Mouse (Mus musculus): ENCODE measurements around the gene Retreg1.

The Retreg1 gene

DNA sequence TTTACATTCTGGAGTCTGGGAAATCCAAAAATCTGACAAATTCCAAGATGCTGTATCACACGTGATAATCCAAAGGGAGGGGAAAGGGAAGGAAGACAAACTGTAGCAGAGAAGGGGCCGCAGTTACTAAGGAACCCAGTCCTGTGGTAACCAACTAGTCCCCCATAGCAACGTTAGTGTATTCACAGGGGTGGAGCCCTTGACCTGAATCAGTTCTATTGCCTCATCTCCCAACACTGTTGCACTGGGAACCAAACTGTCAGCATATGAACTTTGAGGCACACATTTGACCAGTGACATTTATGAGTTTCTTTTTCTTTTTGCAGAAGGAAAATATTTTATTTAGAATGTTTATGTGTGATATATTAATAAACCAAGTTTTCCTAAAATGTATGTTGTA, 16.5 kb downstream of the Retreg1 start:
- Histone ChIP-seq H3K27me3 (ENCODE audit: insufficient read depth, low read length) (no peaks in the 10 kb centered on the region), H3K9me3 (ENCODE audit: low read length) (no peaks in the 10 kb centered on the region), H3K4me3 (replicated peaks; ENCODE audit: low read length) (no peak overlapping the region), H3K36me3 (ENCODE audit: insufficient read depth, low read length) (no peaks in the 10 kb centered on the region), H3K4me1 (replicated peaks; ENCODE audit: low read depth, low read length) (peaks cover 39% of the 10 kb centered on the region)
- TF ChIP-seq POU5F1 (IDR thresholded peaks at IDR 0.05; ENCODE audit: borderline replicate concordance, low read length): no peak
- TF ChIP-seq NANOG (IDR thresholded peaks at IDR 0.05; ENCODE audit: borderline replicate concordance, low read length): no peak
- TF ChIP-seq CTCF (conservative IDR thresholded peaks at IDR 0.05; ENCODE audit: low read length): no peak

DNA sequence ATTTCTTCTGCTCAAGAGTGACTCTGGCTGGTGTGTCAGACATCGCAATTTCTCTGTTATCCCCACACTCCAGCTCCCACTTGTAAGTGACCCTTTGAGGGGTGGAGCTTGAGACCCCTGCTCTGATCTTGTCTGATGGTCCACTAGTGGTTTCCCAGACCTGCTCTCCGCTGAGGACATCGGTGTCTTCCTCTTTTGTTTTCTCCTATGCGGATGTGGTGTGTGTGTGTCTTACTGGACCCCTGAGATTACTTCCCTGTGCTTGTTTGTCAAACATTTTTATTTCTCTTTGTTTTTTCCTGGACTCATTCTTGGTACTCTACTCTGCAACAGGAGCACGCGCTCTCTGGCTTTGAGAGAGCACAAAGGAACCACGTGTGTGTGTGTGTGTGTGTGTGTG, 18.9 kb downstream of the Retreg1 start:
- H3K36me3 ChIP-seq (ENCODE audit: insufficient read depth, low read length): no peaks in the 10 kb centered on the region
- TF ChIP-seq POU5F1 (IDR thresholded peaks at IDR 0.05; ENCODE audit: borderline replicate concordance, low read length) (no peak), NANOG (IDR thresholded peaks at IDR 0.05; ENCODE audit: borderline replicate concordance, low read length) (no peak), CTCF (conservative IDR thresholded peaks at IDR 0.05; ENCODE audit: low read length) (no peak)
- H3K4me1 ChIP-seq (replicated peaks; ENCODE audit: low read depth, low read length): peaks cover 24% of the 10 kb centered on the region
- no peaks in the 10 kb centered on the region for H3K27me3 ChIP-seq (ENCODE audit: insufficient read depth, low read length)
- no peak overlapping the region for H3K4me3 ChIP-seq (replicated peaks; ENCODE audit: low read length)
- H3K9me3 ChIP-seq (ENCODE audit: low read length): no peaks in the 10 kb centered on the region

DNA sequence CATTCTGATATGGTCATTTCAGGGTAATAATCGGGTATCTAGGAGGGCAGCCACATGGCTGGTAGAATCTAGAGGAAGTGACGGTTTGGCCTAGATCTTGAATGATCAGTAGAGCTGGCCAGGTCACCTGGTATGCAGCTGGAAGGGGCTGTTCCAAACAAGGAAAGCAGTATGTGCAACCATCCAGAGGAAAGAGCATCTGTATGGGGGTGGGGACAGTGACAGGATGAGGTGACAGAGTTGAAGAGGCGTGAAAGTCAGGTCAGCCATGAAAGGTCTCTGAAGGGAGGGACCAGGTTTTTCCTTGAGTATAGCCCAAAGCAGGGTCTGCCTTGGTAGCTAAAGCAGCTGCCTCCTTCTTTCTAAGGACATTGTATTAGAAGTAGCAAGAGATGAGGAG, 22.6 kb downstream of the Retreg1 start:
- H3K27me3 ChIP-seq (ENCODE audit: insufficient read depth, low read length): 0 out of 2 replicates have a peak, but pooled peaks cover under 1% of the 10 kb centered on the region
- no peak overlapping the region for H3K4me3 ChIP-seq (replicated peaks; ENCODE audit: low read length)
- H3K36me3 ChIP-seq (ENCODE audit: insufficient read depth, low read length): no peaks in the 10 kb centered on the region
- H3K9me3 ChIP-seq (ENCODE audit: low read length): no peaks in the 10 kb centered on the region
- TF ChIP-seq POU5F1 (IDR thresholded peaks at IDR 0.05; ENCODE audit: borderline replicate concordance, low read length): no peak
- no peak for TF ChIP-seq CTCF (conservative IDR thresholded peaks at IDR 0.05; ENCODE audit: low read length)
- TF ChIP-seq NANOG (IDR thresholded peaks at IDR 0.05; ENCODE audit: borderline replicate concordance, low read length): no peak
- peaks cover 13% of the 10 kb centered on the region for H3K4me1 ChIP-seq (replicated peaks; ENCODE audit: low read depth, low read length)

- H3K4me3 ChIP-seq (replicated peaks; ENCODE audit: low read length): no peak overlapping the region
- no peaks in the 10 kb centered on the region for H3K36me3 ChIP-seq (ENCODE audit: insufficient read depth, low read length)
- TF ChIP-seq NANOG (IDR thresholded peaks at IDR 0.05; ENCODE audit: borderline replicate concordance, low read length) (no peak), CTCF (conservative IDR thresholded peaks at IDR 0.05; ENCODE audit: low read length) (no peak), POU5F1 (IDR thresholded peaks at IDR 0.05; ENCODE audit: borderline replicate concordance, low read length) (no peak)
- H3K27me3 ChIP-seq (ENCODE audit: insufficient read depth, low read length): 0 out of 2 replicates have a peak, but pooled peaks cover 2% of the 10 kb centered on the region
- peaks cover 13% of the 10 kb centered on the region for H3K4me1 ChIP-seq (replicated peaks; ENCODE audit: low read depth, low read length)
- no peaks in the 10 kb centered on the region for H3K9me3 ChIP-seq (ENCODE audit: low read length)
These were observed 23.1 kb downstream of the Retreg1 start for GRCm38 (mm10) chr15:25866106-25866505.

GRCm38 (mm10) chr15:25869129-25869528, 26.1 kb downstream of the Retreg1 start:
- H3K27me3 ChIP-seq (ENCODE audit: insufficient read depth, low read length): 0 out of 2 replicates have a peak, but pooled peaks cover 2% of the 10 kb centered on the region
- no peak overlapping the region for H3K4me3 ChIP-seq (replicated peaks; ENCODE audit: low read length)
- no peaks in the 10 kb centered on the region for H3K36me3 ChIP-seq (ENCODE audit: insufficient read depth, low read length)
- H3K9me3 ChIP-seq (ENCODE audit: low read length): no peaks in the 10 kb centered on the region
- TF ChIP-seq NANOG (IDR thresholded peaks at IDR 0.05; ENCODE audit: borderline replicate concordance, low read length) (no peak), CTCF (conservative IDR thresholded peaks at IDR 0.05; ENCODE audit: low read length) (no peak), POU5F1 (IDR thresholded peaks at IDR 0.05; ENCODE audit: borderline replicate concordance, low read length) (no peak)
- no peaks in the 10 kb centered on the region; the same call in 1 of the 2 replicates for H3K4me1 ChIP-seq (replicated peaks; ENCODE audit: low read depth, low read length)

- TF ChIP-seq POU5F1 (IDR thresholded peaks at IDR 0.05; ENCODE audit: borderline replicate concordance, low read length) (no peak), CTCF (conservative IDR thresholded peaks at IDR 0.05; ENCODE audit: low read length) (no peak), NANOG (IDR thresholded peaks at IDR 0.05; ENCODE audit: borderline replicate concordance, low read length) (no peak)
- 0 out of 2 replicates have a peak, but pooled peaks cover 2% of the 10 kb centered on the region for H3K27me3 ChIP-seq (ENCODE audit: insufficient read depth, low read length)
- H3K4me3 ChIP-seq (replicated peaks; ENCODE audit: low read length): no peak overlapping the region
- H3K4me1 ChIP-seq (replicated peaks; ENCODE audit: low read depth, low read length): peaks cover 16% of the 10 kb centered on the region
- H3K9me3 ChIP-seq (ENCODE audit: low read length): no peaks in the 10 kb centered on the region
- no peaks in the 10 kb centered on the region for H3K36me3 ChIP-seq (ENCODE audit: insufficient read depth, low read length)
These were observed 28.5 kb downstream of the Retreg1 start for GRCm38 (mm10) chr15:25871470-25871869.

DNA sequence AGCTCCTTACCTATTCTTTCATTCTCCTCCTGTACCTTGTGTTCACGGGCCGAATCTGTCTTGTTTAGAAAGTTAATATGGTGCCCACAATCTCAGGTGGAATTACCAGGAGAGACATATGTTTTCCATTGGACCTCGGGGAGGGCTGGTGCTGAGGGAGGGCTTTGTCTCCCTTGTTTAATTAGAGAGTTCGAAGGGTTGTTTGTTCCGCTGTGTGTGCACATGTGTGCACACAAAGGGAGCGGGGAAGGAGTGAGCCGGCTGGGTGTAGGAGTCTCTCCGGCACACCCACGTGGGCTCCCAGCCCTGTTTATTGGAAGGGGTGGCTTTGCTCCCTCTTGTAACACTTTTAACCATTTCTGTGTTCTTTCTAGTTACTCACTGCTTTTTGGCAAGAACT, 29.1 kb downstream of the Retreg1 start:
- TF ChIP-seq CTCF (conservative IDR thresholded peaks at IDR 0.05; ENCODE audit: low read length) (no peak), POU5F1 (IDR thresholded peaks at IDR 0.05; ENCODE audit: borderline replicate concordance, low read length) (no peak), NANOG (IDR thresholded peaks at IDR 0.05; ENCODE audit: borderline replicate concordance, low read length) (no peak)
- H3K4me1 ChIP-seq (replicated peaks; ENCODE audit: low read depth, low read length): peaks cover 21% of the 10 kb centered on the region
- H3K27me3 ChIP-seq (ENCODE audit: insufficient read depth, low read length): 0 out of 2 replicates have a peak, but pooled peaks cover 2% of the 10 kb centered on the region
- H3K9me3 ChIP-seq (ENCODE audit: low read length): no peaks in the 10 kb centered on the region
- no peak overlapping the region for H3K4me3 ChIP-seq (replicated peaks; ENCODE audit: low read length)
- H3K36me3 ChIP-seq (ENCODE audit: insufficient read depth, low read length): no peaks in the 10 kb centered on the region

DNA sequence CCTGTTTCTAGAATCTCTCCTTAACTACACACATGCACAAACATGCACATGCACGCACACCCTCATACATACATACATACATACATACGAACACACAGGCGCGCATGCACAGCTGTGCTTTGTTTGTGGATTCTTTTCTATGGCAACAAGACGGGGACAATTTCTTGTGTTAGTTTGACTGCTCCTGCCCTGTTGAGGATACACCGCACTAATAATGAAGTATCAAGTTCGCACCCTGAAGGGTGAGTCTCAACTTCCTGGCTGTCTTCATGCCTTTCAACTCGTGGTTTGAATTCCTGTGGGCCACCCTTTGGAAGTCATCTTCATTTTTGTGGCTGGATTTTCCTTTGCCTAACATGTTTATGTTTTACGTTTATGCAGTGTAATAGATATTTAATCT, 29.7 kb downstream of the Retreg1 start:
- TF ChIP-seq POU5F1 (IDR thresholded peaks at IDR 0.05; ENCODE audit: borderline replicate concordance, low read length) (no peak), CTCF (conservative IDR thresholded peaks at IDR 0.05; ENCODE audit: low read length) (no peak), NANOG (IDR thresholded peaks at IDR 0.05; ENCODE audit: borderline replicate concordance, low read length) (no peak)
- Histone ChIP-seq H3K9me3 (ENCODE audit: low read length) (no peaks in the 10 kb centered on the region), H3K36me3 (ENCODE audit: insufficient read depth, low read length) (no peaks in the 10 kb centered on the region), H3K4me1 (replicated peaks; ENCODE audit: low read depth, low read length) (peaks cover 27% of the 10 kb centered on the region), H3K27me3 (ENCODE audit: insufficient read depth, low read length) (0 out of 2 replicates have a peak, but pooled peaks cover 2% of the 10 kb centered on the region), H3K4me3 (replicated peaks; ENCODE audit: low read length) (no peak overlapping the region)

DNA sequence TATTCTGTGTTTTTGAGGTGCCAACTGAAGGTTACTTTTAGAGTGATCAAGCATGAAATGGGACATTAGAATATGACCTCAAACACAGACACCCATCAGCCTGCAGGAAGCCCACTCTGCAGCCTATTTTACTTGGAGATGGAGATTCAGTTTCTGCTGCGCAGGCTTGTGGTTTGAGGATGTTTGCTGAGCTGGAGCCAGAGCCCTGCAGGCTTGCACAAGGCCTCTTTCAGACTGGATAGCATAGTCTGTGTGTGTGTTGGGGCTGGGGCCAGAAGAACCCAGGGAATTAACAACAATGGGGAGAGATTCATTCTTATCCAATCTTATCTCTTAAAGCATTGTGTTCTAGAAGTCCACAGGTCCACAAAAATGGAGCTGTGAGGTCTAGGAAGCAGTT, 30.6 kb downstream of the Retreg1 start:
- H3K9me3 ChIP-seq (ENCODE audit: low read length): no peaks in the 10 kb centered on the region
- TF ChIP-seq POU5F1 (IDR thresholded peaks at IDR 0.05; ENCODE audit: borderline replicate concordance, low read length) (no peak), NANOG (IDR thresholded peaks at IDR 0.05; ENCODE audit: borderline replicate concordance, low read length) (no peak)
- H3K27me3 ChIP-seq (ENCODE audit: insufficient read depth, low read length): 0 out of 2 replicates have a peak, but pooled peaks cover 2% of the 10 kb centered on the region
- H3K36me3 ChIP-seq (ENCODE audit: insufficient read depth, low read length): no peaks in the 10 kb centered on the region
- peaks cover 34% of the 10 kb centered on the region for H3K4me1 ChIP-seq (replicated peaks; ENCODE audit: low read depth, low read length)
- no peak overlapping the region for H3K4me3 ChIP-seq (replicated peaks; ENCODE audit: low read length)

All from E14TG2a.4 (cell line).